Mouse (Mus musculus): ENCODE measurements around the gene Cabin1. TPM values are rescaled to one million over a fixed set of nuclear protein-coding genes. Genes with fewer than 3 reads are reported as not detected.

The Cabin1 gene
- total RNA-seq, 2 experiments from 2014 or later = 78.0 to 79.3 TPM

- no peak overlapping the region for H3K27ac ChIP-seq
- H3K4me3 ChIP-seq = no peak overlapping the region
- no peak for TF ChIP-seq CTCF (IDR thresholded peaks at IDR 0.05)
- DNase-seq (ENCODE audit: extremely low spot score in 1 of 2, low spot score in 2 of 2) = no peak
- intact Hi-C loops (cut with DNase I) = no loop called here
These were observed 67.4 kb downstream of the Cabin1 start for GRCm38 (mm10) chr10:75696597-75697355.

- Histone ChIP-seq H3K27ac (no peak overlapping the region), H3K4me3 (no peak overlapping the region)
- no peak for TF ChIP-seq CTCF (IDR thresholded peaks at IDR 0.05)
- intact Hi-C loops (cut with DNase I) = no loop called here
- no peak for DNase-seq (ENCODE audit: extremely low spot score in 1 of 2, low spot score in 2 of 2)
These were observed 68.6 kb downstream of the Cabin1 start for GRCm38 (mm10) chr10:75695521-75695920.

GRCm38 (mm10) chr10:75695078-75695477, 69.1 kb downstream of the Cabin1 start:
- Histone ChIP-seq H3K27ac (no peak overlapping the region), H3K4me3 (no peak overlapping the region)
- DNase-seq (ENCODE audit: extremely low spot score in 1 of 2, low spot score in 2 of 2) = no peak
- intact Hi-C loops (cut with DNase I) = no loop called here
- no peak for TF ChIP-seq CTCF (IDR thresholded peaks at IDR 0.05)

GRCm38 (mm10) chr10:75694567-75694966, 69.6 kb downstream of the Cabin1 start:
- peak overlapping the region; percentile 32; the same call in 1 of the 2 replicates for H3K27ac ChIP-seq
- no peak for DNase-seq (ENCODE audit: extremely low spot score in 1 of 2, low spot score in 2 of 2)
- intact Hi-C loops (cut with DNase I) = no loop called here
- H3K4me3 ChIP-seq = no peak overlapping the region
- no peak for TF ChIP-seq CTCF (IDR thresholded peaks at IDR 0.05)

- DNase-seq (ENCODE audit: extremely low spot score in 1 of 2, low spot score in 2 of 2) = no peak
These were observed 70.5 kb downstream of the Cabin1 start for GRCm38 (mm10) chr10:75693451-75694233.

GRCm38 (mm10) chr10:75688598-75688997, 75.5 kb downstream of the Cabin1 start:
- DNase-seq (ENCODE audit: extremely low spot score in 1 of 2, low spot score in 2 of 2) = no peak
- intact Hi-C loops (cut with DNase I) = no loop called here
- Histone ChIP-seq H3K27ac (no peak overlapping the region), H3K4me3 (no peak overlapping the region)
- no peak for TF ChIP-seq CTCF (IDR thresholded peaks at IDR 0.05)

More at GRCm38 (mm10) chr10:75693451-75694233, 70.5 kb downstream of the Cabin1 start:
- TF ChIP-seq CTCF (IDR thresholded peaks at IDR 0.05) = no peak
- H3K27ac ChIP-seq = no peak overlapping the region; the same call in 1 of the 2 replicates
- intact Hi-C loops (cut with DNase I) = no loop called here
- H3K4me3 ChIP-seq = no peak overlapping the region

GRCm38 (mm10) chr10:75686724-75687123, 77.4 kb downstream of the Cabin1 start:
- no peak for TF ChIP-seq CTCF (IDR thresholded peaks at IDR 0.05)
- intact Hi-C loops (cut with DNase I) = no loop called here
- H3K4me3 ChIP-seq = no peak overlapping the region
- H3K27ac ChIP-seq = 0 out of 2 replicates have a peak overlapping the region, but pooled peaks have one; percentile 21
- DNase-seq (ENCODE audit: extremely low spot score in 1 of 2, low spot score in 2 of 2) = no peak

GRCm38 (mm10) chr10:75684035-75685004, 79.8 kb downstream of the Cabin1 start:
- no peak for TF ChIP-seq CTCF (IDR thresholded peaks at IDR 0.05)
- intact Hi-C loops (cut with DNase I) = loop anchor here (2.0 kb wide), 1 partner anchor 16 kb away; no protein-coding TSS in a partner anchor
- H3K27ac ChIP-seq = peak overlapping the region; percentile 85
- peak; percentile 83 to 85 for DNase-seq (ENCODE audit: extremely low spot score in 1 of 2, low spot score in 2 of 2)
- no peak overlapping the region for H3K4me3 ChIP-seq

- no peak for TF ChIP-seq CTCF (IDR thresholded peaks at IDR 0.05)
- Histone ChIP-seq H3K4me3 (no peak overlapping the region), H3K27ac (peak overlapping the region; percentile 78)
- intact Hi-C loops (cut with DNase I) = no loop called here
- DNase-seq (ENCODE audit: extremely low spot score in 1 of 2, low spot score in 2 of 2) = no peak
These were observed 83.6 kb downstream of the Cabin1 start for GRCm38 (mm10) chr10:75680574-75681001.

- peak overlapping the region; percentile 81; the same call in 1 of the 2 replicates for H3K27ac ChIP-seq
- TF ChIP-seq CTCF (IDR thresholded peaks at IDR 0.05) = no peak
- intact Hi-C loops (cut with DNase I) = no loop called here
- H3K4me3 ChIP-seq = no peak overlapping the region
- no peak for DNase-seq (ENCODE audit: extremely low spot score in 1 of 2, low spot score in 2 of 2)
These were observed 84.9 kb downstream of the Cabin1 start for GRCm38 (mm10) chr10:75679204-75679603.

- DNase-seq (ENCODE audit: extremely low spot score in 1 of 2, low spot score in 2 of 2) = no peak
- TF ChIP-seq CTCF (IDR thresholded peaks at IDR 0.05) = no peak
- H3K27ac ChIP-seq = peak overlapping the region; percentile 80
- intact Hi-C loops (cut with DNase I) = loop anchor here (1.0 kb wide), 1 partner anchor 10 kb away; no protein-coding TSS in a partner anchor
- no peak overlapping the region for H3K4me3 ChIP-seq
These were observed 86.2 kb downstream of the Cabin1 start for GRCm38 (mm10) chr10:75677989-75678388.
